Mouse (Mus musculus) embryonic facial prominence, embryonic 11.5 days (tissue): ENCODE data around the gene Cel. TPM values are rescaled to one million over a fixed set of nuclear protein-coding genes. Genes with fewer than 3 reads are reported as not detected.

Experiments
- ATAC-seq: fragments of 200-750 bp; cut with Nextera tagmentation; replicated peaks from 2 replicates; pipeline ENCODE4 v1.8.0; 2017; ENCODE audit warnings: low read depth; ENCODE audit not compliant: insufficient number of reproducible peaks, low FRiP score, low TSS enrichment
- DNase-seq: peaks from one replicate; pipeline ENCODE4 v3.0.0-alpha.2; 2015; ENCODE audit warnings: low spot score
- H3K27ac ChIP-seq: fragments of 300-500 bp; sonication (generic); replicated peaks from 2 replicates; pipeline ENCODE4 v1.5.1; 2014; ENCODE audit warnings: mild to moderate bottlenecking, low read depth, low read length, control low read depth
- H3K27me3 ChIP-seq: fragments of 300-500 bp; sonication (generic); 2 replicates; pipeline ENCODE4 v1.6.1; 2014; ENCODE audit warnings: mild to moderate bottlenecking, low read length, moderate library complexity, mixed read lengths; ENCODE audit not compliant: control insufficient read depth, insufficient read depth
- H3K36me3 ChIP-seq: fragments of 300-500 bp; sonication (generic); replicated peaks from 2 replicates; pipeline ENCODE4 v1.6.1; 2014; ENCODE audit warnings: low read depth, mild to moderate bottlenecking, low read length, moderate library complexity, mixed read lengths; ENCODE audit not compliant: control insufficient read depth, insufficient read depth
- H3K4me1 ChIP-seq: fragments of 300-500 bp; sonication (generic); 2 replicates; pipeline ENCODE4 v1.6.1; 2014; ENCODE audit warnings: low read length, mixed read lengths; ENCODE audit not compliant: control insufficient read depth, insufficient read depth
- H3K4me2 ChIP-seq: fragments of 300-500 bp; sonication (generic); 2 replicates; pipeline ENCODE4 v1.6.1; 2014; ENCODE audit warnings: low read depth, mild to moderate bottlenecking, control low read depth, low read length, moderate library complexity
- H3K4me3 ChIP-seq: fragments of 300-500 bp; sonication (generic); 2 replicates; pipeline ENCODE4 v1.5.1; 2014; ENCODE audit warnings: low read depth, low read length, control low read depth
- H3K9ac ChIP-seq: fragments of 300-500 bp; sonication (generic); replicated peaks from 2 replicates; pipeline ENCODE4 v1.6.1; 2014; ENCODE audit warnings: mild to moderate bottlenecking, control low read depth, low read length
- H3K9me3 ChIP-seq: fragments of 300-500 bp; sonication (generic); replicated peaks from 2 replicates; pipeline ENCODE4 v1.6.1; 2016; ENCODE audit warnings: mild to moderate bottlenecking, low read length, inconsistent platforms, mixed read lengths; ENCODE audit not compliant: control insufficient read depth
- WGBS: fragments of 180-500 bp; shearing (Covaris S2); extraction: QIAGEN DNeasy Blood & Tissue Kit; methylation state at CpG from one replicate; pipeline ENCODE4 v1.1.7; 2014; 5-methylcytosine and 5-hydroxymethylcytosine counted together
- polyA plus RNA-seq: library from polyadenylated mRNA; unstranded; fragments of >200 nt; fragmentation: Nextera tagmentation; extraction: Ambion mirVana; gene quantifications from 2 replicates; pipeline ENCODE4 v1.2.1, GENCODE M21; 2014

Cel gene
- polyA plus RNA-seq, 1 experiment from 2014 or later, result not detected

DNA sequence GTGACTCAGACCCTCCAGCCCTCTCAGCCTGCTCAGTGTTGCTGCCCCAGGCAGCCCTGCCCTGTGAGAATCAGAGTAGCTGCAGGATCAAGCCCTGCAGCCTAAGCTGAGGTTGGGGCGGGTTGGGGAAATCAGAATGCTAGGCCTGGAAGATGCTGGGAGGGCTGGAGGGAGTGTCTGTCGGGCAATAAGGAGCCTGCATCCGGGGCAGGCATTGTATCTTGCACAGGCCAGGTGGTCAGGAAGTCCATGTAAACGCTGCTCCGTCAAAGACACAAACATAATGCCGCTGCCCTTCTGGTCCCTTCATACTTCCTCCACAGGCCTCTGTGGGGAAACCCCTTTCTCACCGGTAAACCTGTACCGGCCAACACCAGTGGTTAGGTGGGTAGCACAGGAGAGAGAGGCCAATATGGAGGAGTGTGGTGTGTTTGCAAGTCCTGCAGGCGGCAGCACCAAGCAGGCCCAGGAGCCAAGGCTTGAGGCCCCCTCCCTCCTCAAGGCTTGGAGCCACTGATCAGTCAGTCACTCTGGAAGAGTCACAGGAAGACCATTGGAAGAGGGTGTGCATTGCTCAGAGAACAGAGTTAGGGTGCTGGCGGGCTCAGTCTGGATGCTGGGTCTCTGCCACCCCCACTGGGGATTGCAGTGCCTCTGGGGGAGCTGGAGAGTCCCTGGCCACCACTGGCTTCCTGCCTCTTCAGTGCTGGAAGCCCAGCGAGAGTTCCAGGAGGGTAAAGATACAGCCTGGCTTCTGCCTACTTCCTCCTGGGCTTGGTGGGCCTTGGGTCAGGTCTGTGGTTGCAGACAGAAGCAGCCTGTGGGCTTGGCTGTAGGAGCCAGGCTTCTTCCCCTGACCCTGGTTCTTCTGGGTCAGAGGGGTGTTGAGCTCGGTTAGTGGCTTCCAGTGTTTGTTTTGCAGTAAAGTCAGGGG is 37.0 kb downstream of the Cel start:
- Histone ChIP-seq H3K36me3 (no peaks in the 10 kb centered on the region), H3K4me1 (peaks cover 8% of the 10 kb centered on the region; the same call in 1 of the 2 replicates), H3K27ac (peak overlapping the region; percentile 60; the same call in 1 of the 2 replicates), H3K4me2 (no peak overlapping the region; the same call in 1 of the 2 replicates), H3K9ac (peak overlapping the region; percentile 37), H3K4me3 (no peak overlapping the region), H3K9me3 (no peaks in the 10 kb centered on the region), H3K27me3 (no peaks in the 10 kb centered on the region)
- DNase-seq (peak; percentile 30), ATAC-seq (no peak; the same call in 1 of the 2 replicates)
- 46% methylated on average over 12 of the region's 12 CpGs for WGBS

- Histone ChIP-seq H3K36me3 (no peaks in the 10 kb centered on the region), H3K27me3 (no peaks in the 10 kb centered on the region), H3K4me1 (peaks cover 8% of the 10 kb centered on the region; the same call in 1 of the 2 replicates), H3K27ac (peak overlapping the region; percentile 60), H3K9me3 (no peaks in the 10 kb centered on the region), H3K9ac (peak overlapping the region; percentile 37), H3K4me2 (no peak overlapping the region; the same call in 1 of the 2 replicates), H3K4me3 (no peak overlapping the region)
- WGBS, result 20% methylated on average over 9 of the region's 11 CpGs
- peak; percentile 79 for ATAC-seq
- DNase-seq, result peak; percentile 64
Measured at GRCm38 (mm10) chr2:28525219-28525942, 37.8 kb downstream of the Cel start.

GRCm38 (mm10) chr2:28524406-28524805 is 38.8 kb downstream of the Cel start:
- Histone ChIP-seq H3K4me2 (no peak overlapping the region), H3K9ac (no peak overlapping the region; the same call in 1 of the 2 replicates), H3K27me3 (no peaks in the 10 kb centered on the region), H3K9me3 (no peaks in the 10 kb centered on the region), H3K4me3 (no peak overlapping the region), H3K36me3 (no peaks in the 10 kb centered on the region), H3K27ac (no peak overlapping the region; the same call in 1 of the 2 replicates), H3K4me1 (peaks cover 8% of the 10 kb centered on the region; the same call in 1 of the 2 replicates)
- 79% methylated on average over 10 of the region's 10 CpGs for WGBS
- no peak for ATAC-seq
- no peak for DNase-seq

DNA sequence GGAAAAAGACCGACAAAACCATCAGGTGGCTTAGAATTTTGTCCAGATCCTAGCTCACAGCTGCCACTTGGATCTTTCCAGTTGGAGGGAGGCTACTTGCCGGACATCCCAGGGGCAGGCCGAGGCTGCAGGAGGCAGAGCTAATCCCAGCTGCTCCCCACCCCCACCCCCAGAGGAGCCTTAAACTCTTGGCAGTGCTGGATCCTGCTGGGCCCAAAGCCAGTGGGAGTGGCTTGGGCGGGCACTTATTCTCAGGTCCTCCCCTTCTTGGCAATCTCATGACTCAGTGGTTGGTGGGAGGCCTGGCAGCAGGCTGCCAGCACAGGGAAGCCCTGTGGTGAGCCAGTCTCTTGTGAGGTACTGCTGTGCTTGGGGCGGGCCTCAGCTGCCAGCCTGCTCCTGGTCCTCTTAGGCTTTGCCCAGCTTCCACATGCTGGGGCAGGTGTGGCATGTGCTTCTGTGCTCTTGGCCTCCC is 39.5 kb downstream of the Cel start:
- 16% methylated on average over 5 of the region's 5 CpGs for WGBS
- DNase-seq, result peak; percentile 31
- Histone ChIP-seq H3K4me3 (no peak overlapping the region), H3K4me2 (no peak overlapping the region), H3K27me3 (no peaks in the 10 kb centered on the region), H3K9ac (no peak overlapping the region), H3K4me1 (peaks cover 8% of the 10 kb centered on the region; the same call in 1 of the 2 replicates), H3K9me3 (no peaks in the 10 kb centered on the region), H3K36me3 (no peaks in the 10 kb centered on the region), H3K27ac (no peak overlapping the region)
- no peak for ATAC-seq

- Histone ChIP-seq H3K9me3 (no peaks in the 10 kb centered on the region), H3K27ac (no peak overlapping the region), H3K4me1 (peaks cover 8% of the 10 kb centered on the region; the same call in 1 of the 2 replicates), H3K4me3 (no peak overlapping the region), H3K36me3 (no peaks in the 10 kb centered on the region), H3K4me2 (no peak overlapping the region), H3K27me3 (no peaks in the 10 kb centered on the region), H3K9ac (no peak overlapping the region)
- DNase-seq (no peak), ATAC-seq (no peak)
- 80% methylated on average over 4 of the region's 4 CpGs for WGBS
Measured at GRCm38 (mm10) chr2:28522166-28522565, 41.0 kb downstream of the Cel start.

- 85% methylated on average over 6 of the region's 6 CpGs for WGBS
- ATAC-seq (no peak), DNase-seq (no peak)
- Histone ChIP-seq H3K27me3 (no peaks in the 10 kb centered on the region), H3K27ac (no peak overlapping the region), H3K9me3 (no peaks in the 10 kb centered on the region), H3K9ac (no peak overlapping the region), H3K36me3 (no peaks in the 10 kb centered on the region), H3K4me2 (no peak overlapping the region), H3K4me3 (no peak overlapping the region), H3K4me1 (peaks cover 8% of the 10 kb centered on the region; the same call in 1 of the 2 replicates)
Measured at GRCm38 (mm10) chr2:28521571-28522151, 41.5 kb downstream of the Cel start.

DNA sequence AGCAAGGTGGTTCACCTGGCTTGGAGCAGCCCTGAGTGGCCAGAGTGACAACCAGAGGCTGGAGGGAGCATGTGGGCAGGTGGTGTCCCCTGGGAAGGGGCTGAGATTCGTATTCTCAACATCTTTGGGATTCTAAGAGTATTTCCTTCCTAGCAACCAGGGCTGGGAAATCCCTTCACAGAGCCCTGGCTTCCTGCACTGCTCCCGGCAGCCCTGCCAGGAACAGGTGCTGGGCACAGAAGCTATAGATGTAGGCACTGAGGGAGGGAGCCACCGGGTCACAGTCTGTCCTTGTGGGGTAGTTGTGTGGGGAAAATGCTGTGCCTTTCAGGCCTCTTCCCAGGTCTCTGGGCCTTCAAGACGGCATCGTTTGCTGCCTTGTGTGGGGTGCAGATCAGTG is 42.6 kb downstream of the Cel start:
- Histone ChIP-seq H3K27me3 (no peaks in the 10 kb centered on the region), H3K36me3 (no peaks in the 10 kb centered on the region), H3K27ac (no peak overlapping the region), H3K4me2 (no peak overlapping the region), H3K4me3 (no peak overlapping the region), H3K9me3 (no peaks in the 10 kb centered on the region), H3K9ac (no peak overlapping the region), H3K4me1 (peaks cover 4% of the 10 kb centered on the region; the same call in 1 of the 2 replicates)
- WGBS, result 67% methylated on average over 5 of the region's 5 CpGs
- DNase-seq (no peak), ATAC-seq (no peak)
